In genomic region chr9:32618544-32619120, GRCm38 (mm10) we compare ENCODE assay signal across 26 mouse cellular contexts. TPM values are rescaled to one million over a fixed set of nuclear protein-coding genes. Genes with fewer than 3 reads are reported as not detected.
DNase-seq lines count a peak whose midpoint lies in the region; ATAC-seq and TF ChIP-seq lines count a peak whose summit lies in the region.
"Had no signal": no experiment of that assay in that cellular context is flagged by ENCODE, and none has a peak within 500 bp of the region (broad histone marks: within the 10 kb centered on the region; RNA-seq: fewer than 3 reads in every experiment).

No protein-coding gene starts in this region.

- 70% methylated on average over 9 of the region's 9 CpGs for WGBS in heart, embryonic 11.5 days (ENCODE audit: insufficient replicate concordance)
- WGBS in midbrain, embryonic 11.5 days, result 89% methylated on average over 9 of the region's 9 CpGs
- WGBS in midbrain, embryonic 10.5 days, result 83% methylated on average over 9 of the region's 9 CpGs

- H3K27me3 ChIP-seq in heart, embryonic 11.5 days (ENCODE audit: control insufficient read depth, insufficient read depth, low read length), result no peaks in the 10 kb centered on the region
- peaks cover 8% of the 10 kb centered on the region for H3K27me3 ChIP-seq in midbrain, embryonic 11.5 days (ENCODE audit: control insufficient read depth, insufficient read depth, low read length)
- peaks cover 61% of the 10 kb centered on the region for H3K27me3 ChIP-seq in midbrain, embryonic 10.5 days (ENCODE audit: low read depth, poor library complexity, severe bottlenecking)
- H3K27me3 ChIP-seq: stomach, embryonic 15.5 days had no signal

- no peak overlapping the region for H3K4me2 ChIP-seq in heart, embryonic 11.5 days
- no peak overlapping the region for H3K4me2 ChIP-seq in midbrain, embryonic 11.5 days
- H3K4me2 ChIP-seq: forebrain, embryonic 12.5 days; hindbrain, embryonic 14.5 days; limb, embryonic 12.5 days; liver, embryonic 11.5 days; midbrain, embryonic 15.5 days; neural tube, embryonic 13.5 days; stomach, embryonic 15.5 days had no signal

- no peak for ATAC-seq in heart, embryonic 11.5 days (replicated peaks; ENCODE audit: insufficient number of reproducible peaks, low FRiP score, low TSS enrichment)
- ATAC-seq in midbrain, embryonic 11.5 days (ENCODE audit: low FRiP score), result no peak
- ATAC-seq: CD4-positive, CD25-positive, alpha-beta regulatory T cell, adult 4 months; liver, postnatal 0 days; midbrain, embryonic 15.5 days had no signal

- no peak overlapping the region for H3K27ac ChIP-seq in heart, embryonic 11.5 days (ENCODE audit: low read depth, low read length)
- peak overlapping the region; percentile 19; the same call in 1 of the 2 replicates for H3K27ac ChIP-seq in layer of hippocampus, adult 2 months
- no peak overlapping the region for H3K27ac ChIP-seq in midbrain, embryonic 11.5 days (ENCODE audit: low read depth, low read length)
- H3K27ac ChIP-seq in midbrain, embryonic 10.5 days (replicated peaks), result no peak overlapping the region
- H3K27ac ChIP-seq: forebrain, embryonic 12.5 days; hindbrain, embryonic 14.5 days; limb, embryonic 12.5 days; midbrain, embryonic 15.5 days; neural tube, embryonic 13.5 days; stomach, embryonic 15.5 days had no signal

- H3K36me3 ChIP-seq in heart, embryonic 11.5 days (ENCODE audit: control insufficient read depth, insufficient read depth, low read length), result no peaks in the 10 kb centered on the region
- no peaks in the 10 kb centered on the region for H3K36me3 ChIP-seq in midbrain, embryonic 11.5 days (ENCODE audit: control insufficient read depth, insufficient read depth, low read length)
- H3K36me3 ChIP-seq in midbrain, embryonic 10.5 days, result no peaks in the 10 kb centered on the region
- H3K36me3 ChIP-seq: forebrain, embryonic 12.5 days; limb, embryonic 12.5 days; midbrain, embryonic 15.5 days; neural tube, embryonic 13.5 days; stomach, embryonic 15.5 days had no signal

- H3K4me1 ChIP-seq in heart, embryonic 11.5 days (ENCODE audit: control insufficient read depth, insufficient read depth, low read length), result peaks cover 3% of the 10 kb centered on the region; the same call in 1 of the 2 replicates
- H3K4me1 ChIP-seq in midbrain, embryonic 11.5 days (ENCODE audit: control insufficient read depth, insufficient read depth, low read length), result peaks cover 3% of the 10 kb centered on the region; the same call in 1 of the 2 replicates
- peaks cover 8% of the 10 kb centered on the region for H3K4me1 ChIP-seq in midbrain, embryonic 10.5 days
- H3K4me1 ChIP-seq: neural tube, embryonic 13.5 days; stomach, embryonic 15.5 days had no signal

- peak; percentile 95 for DNase-seq in heart, adult 11 months
- no peak for DNase-seq in layer of hippocampus, adult 2 months (ENCODE audit: low spot score in 2 of 2)
- DNase-seq in layer of hippocampus, postnatal 10 days (ENCODE audit: low spot score in 2 of 2), result no peak
- peak; percentile 77 for DNase-seq in midbrain, embryonic 11.5 days (ENCODE audit: low spot score, missing footprints)
- no peak for DNase-seq in midbrain, embryonic 10.5 days (ENCODE audit: low spot score)
- DNase-seq in embryo, embryonic 10.5 days (ENCODE audit: low spot score), result no peak
- DNase-seq in testis, postnatal 10 days (ENCODE audit: low spot score), result no peak
- DNase-seq: adrenal gland, postnatal 14 days; cerebellum, adult 9-10 months; heart, postnatal 4 days; kidney, postnatal 10 days; liver, postnatal 0 days; retina, postnatal 1 day; thymus, adult 18-20 months; thymus, postnatal 36 days had no signal

- no peak overlapping the region for H3K4me3 ChIP-seq in heart, embryonic 11.5 days (ENCODE audit: low read depth, low read length)
- H3K4me3 ChIP-seq in layer of hippocampus, adult 2 months, result no peak overlapping the region
- no peak overlapping the region for H3K4me3 ChIP-seq in midbrain, embryonic 11.5 days (ENCODE audit: low read depth, low read length)
- H3K4me3 ChIP-seq in midbrain, embryonic 10.5 days, result no peak overlapping the region
- H3K4me3 ChIP-seq: erythroblast, embryonic 14.5 days; forebrain, embryonic 12.5 days; limb, embryonic 12.5 days; megakaryocyte, embryonic 14.5 days; midbrain, embryonic 15.5 days; neural tube, embryonic 13.5 days; stomach, embryonic 15.5 days had no signal

- no peaks in the 10 kb centered on the region for H3K9me3 ChIP-seq in heart, embryonic 11.5 days (replicated peaks; ENCODE audit: control insufficient read depth, low read length)
- no peaks in the 10 kb centered on the region for H3K9me3 ChIP-seq in midbrain, embryonic 11.5 days (ENCODE audit: control insufficient read depth, low read length)
- H3K9me3 ChIP-seq in midbrain, embryonic 10.5 days (replicated peaks), result no peaks in the 10 kb centered on the region
- H3K9me3 ChIP-seq: forebrain, embryonic 12.5 days; limb, embryonic 12.5 days; megakaryocyte, embryonic 14.5 days; midbrain, embryonic 15.5 days; neural tube, embryonic 13.5 days; stomach, embryonic 15.5 days had no signal

- H3K9ac ChIP-seq in heart, embryonic 11.5 days (ENCODE audit: low read depth, low read length), result no peak overlapping the region
- no peak overlapping the region for H3K9ac ChIP-seq in midbrain, embryonic 11.5 days (ENCODE audit: low read length)
- H3K9ac ChIP-seq: forebrain, embryonic 12.5 days; hindbrain, embryonic 14.5 days; limb, embryonic 12.5 days; liver, postnatal 0 days; midbrain, embryonic 15.5 days; neural tube, embryonic 13.5 days; stomach, embryonic 15.5 days had no signal

- no peak for TF ChIP-seq CTCF in layer of hippocampus, adult 2 months (conservative IDR thresholded peaks at IDR 0.05)

RNA-seq across cellular contexts. Expression of gene Ets1, which starts 17.4 kb away (rescaled TPM):
- 38.3 and 53.0 TPM in 2 replicates for polyA plus RNA-seq in heart, embryonic 11.5 days (2014; fragmentation: Nextera tagmentation; extraction: Ambion mirVana)
- 10 to 100 TPM in 1 of 2 experiments, 1 to 10 TPM in 1; 9.9 to 12.2 TPM for total RNA-seq in layer of hippocampus, adult 2 months (2021)
- total RNA-seq in layer of hippocampus, postnatal 10 days (2021), result 10 to 100 TPM; 23.8 to 24.5 TPM
- 21.7 and 22.9 TPM in 2 replicates for polyA plus RNA-seq in midbrain, embryonic 11.5 days (2014; fragmentation: Nextera tagmentation; extraction: Ambion mirVana)
- 25.7 and 26.2 TPM in 2 replicates for polyA plus RNA-seq in midbrain, embryonic 10.5 days (2016; fragmentation: Nextera tagmentation; extraction: Ambion mirVana)

Comparison
In these comparisons a context has a peak if more than half of its experiments do, and no peak if none do; other contexts are left out.
1. DNase-seq: peak in heart, adult 11 months (single experiment) and midbrain, embryonic 11.5 days (single experiment); none in layer of hippocampus, adult 2 months (0 of 2), layer of hippocampus, postnatal 10 days (0 of 2), midbrain, embryonic 10.5 days (single experiment), embryo, embryonic 10.5 days (single experiment) and testis, postnatal 10 days (single experiment).